In the genomic region with DNA sequence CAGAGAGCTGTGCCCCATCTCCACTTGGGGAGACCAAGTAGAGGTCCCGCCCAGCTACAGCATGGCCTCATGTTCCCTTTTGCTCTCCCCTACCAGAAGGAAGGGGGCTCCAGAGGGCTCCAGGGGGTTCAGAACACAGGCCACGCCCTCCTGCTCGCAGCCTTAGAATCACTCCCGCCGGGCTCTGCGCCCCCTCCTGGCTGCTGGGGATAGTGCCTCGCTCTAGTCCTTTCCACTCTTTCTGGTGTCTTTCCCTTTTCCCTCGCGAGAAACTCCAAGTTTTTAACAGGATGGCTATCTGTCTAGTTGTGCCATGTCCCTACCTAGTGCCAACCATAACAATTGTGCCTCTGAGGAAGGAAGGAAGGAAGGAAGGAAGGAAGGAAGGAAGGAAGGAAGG, we compare ENCODE assay signal across 8 mouse cellular contexts. TPM values are rescaled to one million over a fixed set of nuclear protein-coding genes. Genes with fewer than 3 reads are reported as not detected.
DNase-seq lines count a peak whose midpoint lies in the region; ATAC-seq lines count a peak whose summit lies in the region.

No protein-coding gene starts in this region.

- H3K36me3 ChIP-seq in forebrain, embryonic 11.5 days (ENCODE audit: control insufficient read depth, insufficient read depth, low read length), result no peaks in the 10 kb centered on the region

- H3K4me1 ChIP-seq in forebrain, embryonic 11.5 days (replicated peaks; ENCODE audit: control insufficient read depth, insufficient read depth, low read length), result peaks cover 5% of the 10 kb centered on the region; the same call in 1 of the 2 replicates

- intact Hi-C loops in heart, postnatal 14 days (cut with DNase I), result loop anchor here (5.0 kb wide), 1 partner anchor 1830 kb away; no protein-coding TSS in a partner anchor

- 0 out of 2 replicates have a peak overlapping the region, but pooled peaks have one; percentile 11 for H3K4me2 ChIP-seq in forebrain, embryonic 11.5 days (ENCODE audit: low read depth, low read length, severe bottlenecking)

- ATAC-seq in forebrain, embryonic 11.5 days (replicated peaks; ENCODE audit: low FRiP score), result peak; percentile 73

- peaks cover 7% of the 10 kb centered on the region for H3K27me3 ChIP-seq in forebrain, embryonic 11.5 days (ENCODE audit: control insufficient read depth, insufficient read depth, low read length)

- H3K9ac ChIP-seq in forebrain, embryonic 11.5 days (ENCODE audit: low read length), result no peak overlapping the region

- WGBS in forebrain, embryonic 11.5 days, result 7% methylated on average over 9 of the region's 9 CpGs

- H3K4me3 ChIP-seq in forebrain, embryonic 11.5 days (ENCODE audit: low read depth, low read length), result no peak overlapping the region

- DNase-seq in MN1 (ENCODE audit: low spot score), result peak; percentile 80
- peak; percentile 16 for DNase-seq in c-Kit-negative CD71-positive TER-119-positive erythroid progenitor cells, embryonic 14.5 days (ENCODE audit: low read depth, low spot score)
- peak; percentile 88 for DNase-seq in forebrain, embryonic 11.5 days (ENCODE audit: low spot score)
- peak; percentile 69 to 80 for DNase-seq in heart, postnatal 14 days
- DNase-seq in kidney, postnatal 4 days, result peak; percentile 88 to 89
- peak; percentile 55 for DNase-seq in lung, postnatal 25 days (ENCODE audit: low spot score)
- DNase-seq in retina, postnatal 1 day, result peak; percentile 87
- peak; percentile 56 to 66 for DNase-seq in urinary bladder, postnatal 36 days (ENCODE audit: low spot score in 2 of 2)

- H3K9me3 ChIP-seq in forebrain, embryonic 11.5 days (ENCODE audit: control insufficient read depth, low read length), result no peaks in the 10 kb centered on the region

- H3K27ac ChIP-seq in forebrain, embryonic 11.5 days (ENCODE audit: low read depth, low read length), result no peak overlapping the region

RNA-seq across cellular contexts. Expression of gene Ldhal6b, which starts 16.5 kb away (rescaled TPM):
- polyA plus RNA-seq in forebrain, embryonic 11.5 days (2014; fragmentation: Nextera tagmentation; extraction: Ambion mirVana), result not detected in 2 replicates
- under 1 TPM; 0.38 to 0.73 TPM for total RNA-seq in heart, postnatal 14 days (2021)

RNA-seq across cellular contexts. Expression of gene Tmem242, which starts 38.0 kb away (rescaled TPM):
- polyA plus RNA-seq in forebrain, embryonic 11.5 days (2014; fragmentation: Nextera tagmentation; extraction: Ambion mirVana), result 140 and 141 TPM in 2 replicates
- 100 to 1,000 TPM; 129 to 137 TPM for total RNA-seq in heart, postnatal 14 days (2021)

Comparison
In these comparisons a context has a peak if more than half of its experiments do, and no peak if none do; other contexts are left out.
1. DNase-seq: peak in every context shown above with its lines; median percentile 88 in kidney, postnatal 4 days; 88 in forebrain, embryonic 11.5 days; 87 in retina, postnatal 1 day; 80 in MN1; 74 in heart, postnatal 14 days; 61 in urinary bladder, postnatal 36 days; 55 in lung, postnatal 25 days; 16 in c-Kit-negative CD71-positive TER-119-positive erythroid progenitor cells, embryonic 14.5 days.